Mouse (Mus musculus): Measurements from ENCODE around the gene Ccdc39.

- no peak for TF ChIP-seq POLR2A (IDR thresholded peaks at IDR 0.05; ENCODE audit: control insufficient read depth, extremely low read depth, insufficient read depth, low read length, poor library complexity)
- no peak for TF ChIP-seq CTCF (IDR thresholded peaks at IDR 0.05; ENCODE audit: borderline replicate concordance, control insufficient read depth, extremely low read depth, insufficient read depth, low read length, poor library complexity)
Observed at GRCm38 (mm10) chr3:33832351-33832750, 11.8 kb downstream of the Ccdc39 start.
